Mouse (Mus musculus): ENCODE data around the gene Kantr.
"Not testable (repeated sequence)": the region's sequence is repeated elsewhere in the genome, so short reads cannot be mapped to it uniquely, and the experiment has no call there.

- TF ChIP-seq CTCF, POLR2A (IDR thresholded peaks at IDR 0.05; ENCODE audit: extremely low read depth, insufficient read depth, low read length): not testable (repeated sequence)
These were observed 8.8 kb upstream of the Kantr start for GRCm38 (mm10) chrX:152336123-152336522.

Data from cortical plate, adult 2 months (tissue).